Mouse (Mus musculus): Measurements from ENCODE around the gene Nup188.

- peak; percentile 59 for TF ChIP-seq CTCF (IDR thresholded peaks at IDR 0.05; ENCODE audit: low read depth)
- no peak for TF ChIP-seq EP300 (optimal IDR thresholded peaks at IDR 0.05)
Measured at GRCm38 (mm10) chr2:30299525-30299924, 13.3 kb downstream of the Nup188 start.

All from stomach, postnatal 0 days (tissue).